Mouse (Mus musculus) NIH3T3 (cell line): ENCODE measurements around the gene Zfp383.
"Not testable (repeated sequence)": the region's sequence is repeated elsewhere in the genome, so short reads cannot be mapped to it uniquely, and the experiment has no call there.

ENCODE experiments used
- DNase-seq: peaks from one replicate; pipeline ENCODE4 v3.0.0-alpha.2; 2012; ENCODE audit warnings: low read depth

Gene Zfp383

DNA sequence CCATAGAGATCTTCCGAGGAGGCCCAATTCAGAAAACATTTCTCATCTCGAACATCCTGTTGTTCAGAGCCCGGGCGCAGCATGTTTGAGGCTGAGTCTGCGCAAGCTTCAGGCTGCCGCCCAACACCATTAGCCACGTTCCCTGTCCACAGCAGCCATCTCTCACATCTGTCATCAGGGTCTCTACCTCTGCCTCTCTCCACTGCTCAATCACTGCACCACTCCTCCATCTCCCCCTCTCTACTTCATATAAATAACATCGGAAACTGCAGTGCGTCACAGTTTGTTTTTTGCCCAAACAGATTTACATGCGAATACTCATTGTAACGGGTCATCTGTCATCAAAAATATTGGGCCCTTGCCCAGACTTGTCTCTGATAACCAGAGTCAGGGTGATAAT lies 33.0 kb downstream of the Zfp383 start:
- no peak for DNase-seq

DNA sequence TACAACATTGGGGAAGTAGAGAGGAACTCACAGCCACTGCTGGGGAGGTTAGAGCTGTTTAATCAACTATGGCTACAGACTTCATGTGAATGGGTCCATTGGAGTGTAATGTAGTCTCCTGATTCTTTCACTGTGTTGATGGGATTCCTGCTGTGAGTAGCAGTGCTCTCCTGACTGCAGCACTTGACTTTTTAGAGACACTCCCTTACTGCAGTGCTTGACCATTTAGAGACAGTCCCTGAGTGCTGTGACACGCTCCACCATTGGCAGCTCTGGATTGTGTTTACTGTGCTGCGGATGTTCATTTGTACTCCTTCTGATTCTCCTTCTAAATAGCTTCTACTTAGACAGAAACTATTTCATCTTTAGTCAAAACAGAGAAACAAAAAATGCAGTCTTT lies 34.7 kb downstream of the Zfp383 start:
- DNase-seq = no peak

DNA sequence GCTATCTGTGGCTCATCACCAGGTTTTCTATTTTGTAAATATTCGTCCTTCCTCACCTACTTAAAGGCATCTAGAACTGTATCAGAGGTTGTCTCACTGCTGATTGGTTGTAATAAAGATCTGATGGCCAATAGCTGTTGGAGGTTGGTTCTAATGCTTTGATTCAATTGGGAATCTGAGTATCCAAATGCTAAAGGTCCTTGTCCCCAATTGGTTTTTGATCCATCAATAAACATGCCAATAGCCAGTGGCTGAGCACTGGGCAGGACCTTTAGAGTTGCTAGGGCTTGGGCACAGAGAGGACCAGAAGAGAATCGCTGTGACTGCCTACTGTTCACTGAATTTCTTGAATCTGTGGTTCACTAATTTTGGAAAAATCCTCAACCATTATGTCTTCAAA lies 35.7 kb downstream of the Zfp383 start:
- no peak for DNase-seq

DNA sequence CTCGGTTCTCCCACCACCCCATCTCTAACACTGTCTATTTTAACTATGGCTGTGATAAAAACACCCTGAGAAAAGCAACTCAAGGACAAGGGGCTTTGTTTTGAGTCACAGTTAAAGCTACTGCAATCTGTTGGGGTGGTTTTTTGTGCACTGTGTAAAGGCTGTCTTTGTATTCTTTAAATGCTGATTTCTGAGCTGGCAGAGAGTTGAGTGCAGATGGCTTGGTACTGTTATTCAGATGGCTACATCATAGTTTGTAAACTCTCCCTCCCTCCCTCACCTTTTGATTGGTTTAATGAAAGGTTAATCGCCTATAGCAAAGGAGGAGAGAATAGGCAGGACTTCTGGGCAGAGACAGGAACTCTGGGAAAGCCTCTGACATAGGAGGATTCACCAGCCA lies 36.2 kb downstream of the Zfp383 start:
- DNase-seq = no peak

DNA sequence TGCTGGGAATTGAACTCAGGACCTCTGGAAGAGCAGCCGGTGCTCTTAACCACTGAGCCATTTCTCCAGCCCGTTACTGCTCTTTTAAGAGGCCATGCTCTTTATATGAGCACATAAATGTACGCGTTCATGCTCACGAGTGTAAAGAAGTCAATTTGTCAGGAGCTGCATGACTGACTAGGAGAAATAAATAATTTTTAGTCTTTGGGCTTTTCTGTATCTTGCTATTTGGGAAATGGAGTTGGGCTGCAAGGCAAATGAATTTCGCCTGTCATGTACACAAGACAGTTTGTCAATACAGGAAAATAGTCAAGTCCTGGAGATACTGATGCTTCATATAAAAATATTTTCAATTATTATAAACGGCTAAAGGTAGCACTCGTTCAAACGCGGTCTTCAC lies 45.1 kb downstream of the Zfp383 start:
- no peak for DNase-seq

DNA sequence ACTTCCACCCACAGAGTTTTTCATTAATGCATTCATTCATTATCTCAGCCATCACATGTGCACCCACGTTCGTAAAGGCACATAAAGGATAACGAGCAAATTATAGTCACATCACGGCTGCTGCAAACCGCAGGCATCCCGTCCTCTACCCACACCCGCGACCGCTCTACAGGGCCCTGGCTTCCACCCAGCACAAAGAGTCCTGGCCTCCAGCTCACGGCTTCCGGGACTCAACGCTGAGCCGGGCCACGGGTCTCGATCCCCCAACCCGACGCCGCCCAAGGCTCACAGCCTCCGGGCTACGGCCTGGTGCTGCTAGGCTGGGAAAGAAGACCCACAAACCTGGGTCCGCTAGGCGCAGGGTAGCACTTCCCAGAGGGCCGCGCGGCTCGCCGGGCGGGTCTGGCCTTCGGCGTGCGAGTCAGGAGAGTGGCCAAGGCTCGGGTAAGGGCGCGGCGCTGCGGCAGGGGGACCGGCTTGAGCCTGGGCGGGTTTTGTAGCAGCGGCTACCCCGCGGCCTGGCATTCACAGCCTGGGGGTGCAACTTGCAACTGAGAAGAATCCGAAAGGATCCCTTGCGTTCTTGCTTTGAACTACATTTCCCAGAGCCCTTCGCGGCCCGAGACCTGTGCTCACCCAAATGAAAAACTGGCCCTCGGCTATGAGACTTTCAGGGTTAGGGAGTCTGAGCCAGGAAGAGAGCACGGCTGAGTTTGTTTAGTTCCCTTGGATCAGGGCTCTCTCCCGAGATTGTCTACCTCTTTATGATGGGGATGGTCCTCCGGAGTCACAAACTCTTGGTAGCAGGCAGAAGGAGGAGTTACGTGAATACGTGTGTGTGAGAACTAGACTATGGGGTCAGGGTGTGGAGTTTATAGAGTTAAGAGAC lies 45.7 kb downstream of the Zfp383 start, which contains the start of gene Zfp74:
Zfp74 (minus strand) TSS at position 577 of the 889 bp plus-strand sequence.
- DNase-seq = peak; percentile 92

DNA sequence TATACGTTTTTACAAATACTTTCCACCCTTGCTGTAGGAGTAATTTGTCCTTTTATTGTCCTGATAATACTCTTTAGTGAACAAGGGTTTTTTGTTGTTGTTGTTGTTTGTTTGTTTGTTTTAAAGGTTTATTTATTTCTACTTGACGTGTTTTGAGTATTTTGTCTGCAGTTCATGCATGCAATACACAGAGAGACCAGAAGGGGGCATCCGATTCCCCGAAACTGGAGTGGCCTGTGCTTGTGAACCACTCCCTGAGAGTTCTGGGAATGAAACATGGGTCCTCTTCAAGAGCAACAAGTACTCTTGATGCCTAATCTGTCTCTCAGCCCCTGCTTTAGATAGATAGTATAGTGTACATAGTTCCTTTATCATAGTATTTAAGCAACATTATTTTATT lies 46.7 kb downstream of the Zfp383 start:
- peak; percentile 83 for DNase-seq

DNA sequence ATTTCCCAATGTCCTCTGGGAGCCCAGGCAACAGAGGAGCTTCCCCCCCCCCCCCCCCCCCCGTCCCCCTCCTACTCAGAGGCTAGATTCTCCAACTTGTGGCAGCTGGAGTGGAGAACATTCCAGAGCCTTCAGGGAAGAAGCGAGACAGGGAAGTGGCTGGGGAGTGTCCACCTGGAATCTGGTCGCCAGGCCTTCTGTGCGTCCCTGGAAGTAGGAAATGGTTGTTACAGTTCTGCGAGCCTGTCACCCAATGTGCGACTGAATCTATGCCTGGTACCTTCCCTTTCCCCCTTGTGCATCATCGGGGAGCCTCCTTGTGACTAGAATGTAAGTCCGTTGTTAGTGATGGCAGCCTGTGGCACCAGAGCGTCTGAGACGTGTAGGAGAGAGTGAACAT lies 48.2 kb downstream of the Zfp383 start:
- DNase-seq = no peak

DNA sequence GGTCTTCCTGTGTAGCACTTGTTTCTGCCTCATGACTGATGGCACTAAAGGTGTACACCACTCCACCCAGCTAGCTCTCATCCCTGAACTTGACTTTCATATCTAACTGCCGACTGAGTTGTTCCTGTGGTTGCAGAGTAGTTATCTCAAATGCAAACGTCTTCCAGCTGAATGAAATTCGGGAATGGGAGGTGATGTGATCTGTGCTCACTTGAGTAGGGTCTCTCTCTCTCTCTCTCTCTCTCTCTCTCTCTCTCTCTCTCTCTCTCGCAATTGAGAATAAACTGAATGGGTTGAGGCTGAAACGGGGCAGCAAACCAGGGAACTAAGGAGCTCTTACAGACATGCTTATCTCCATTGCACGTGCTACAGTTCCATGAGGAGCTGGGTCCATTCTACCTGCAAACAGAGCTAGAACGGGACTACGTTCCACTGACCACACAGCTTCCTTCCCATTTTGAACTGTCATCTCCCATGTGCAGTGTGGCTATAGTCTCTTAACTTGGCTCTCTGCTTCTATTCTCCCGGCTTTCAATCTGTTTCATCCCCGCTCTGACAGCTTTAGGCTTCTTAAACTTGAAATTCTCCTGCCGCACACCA lies 50.2 kb downstream of the Zfp383 start:
- no peak for DNase-seq

DNA sequence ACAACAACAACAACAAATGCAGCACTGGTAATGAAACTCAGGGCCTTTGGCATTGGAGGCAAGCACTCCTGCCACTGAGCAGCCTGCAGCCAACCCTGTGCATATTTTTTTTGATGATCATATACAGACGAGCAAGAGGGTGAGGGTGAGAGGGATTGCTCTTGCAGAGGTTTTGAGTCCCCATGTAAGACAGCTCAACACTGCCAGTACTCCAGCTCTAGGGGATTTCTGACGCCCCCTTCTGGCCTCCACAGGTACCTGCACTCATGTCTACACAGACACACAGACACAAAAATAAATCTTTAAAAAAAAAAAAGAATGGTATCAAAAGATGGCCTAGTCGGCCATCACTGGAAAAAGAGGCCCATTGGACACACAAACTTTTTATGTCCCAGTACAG lies 51.0 kb downstream of the Zfp383 start:
- DNase-seq = no peak

DNA sequence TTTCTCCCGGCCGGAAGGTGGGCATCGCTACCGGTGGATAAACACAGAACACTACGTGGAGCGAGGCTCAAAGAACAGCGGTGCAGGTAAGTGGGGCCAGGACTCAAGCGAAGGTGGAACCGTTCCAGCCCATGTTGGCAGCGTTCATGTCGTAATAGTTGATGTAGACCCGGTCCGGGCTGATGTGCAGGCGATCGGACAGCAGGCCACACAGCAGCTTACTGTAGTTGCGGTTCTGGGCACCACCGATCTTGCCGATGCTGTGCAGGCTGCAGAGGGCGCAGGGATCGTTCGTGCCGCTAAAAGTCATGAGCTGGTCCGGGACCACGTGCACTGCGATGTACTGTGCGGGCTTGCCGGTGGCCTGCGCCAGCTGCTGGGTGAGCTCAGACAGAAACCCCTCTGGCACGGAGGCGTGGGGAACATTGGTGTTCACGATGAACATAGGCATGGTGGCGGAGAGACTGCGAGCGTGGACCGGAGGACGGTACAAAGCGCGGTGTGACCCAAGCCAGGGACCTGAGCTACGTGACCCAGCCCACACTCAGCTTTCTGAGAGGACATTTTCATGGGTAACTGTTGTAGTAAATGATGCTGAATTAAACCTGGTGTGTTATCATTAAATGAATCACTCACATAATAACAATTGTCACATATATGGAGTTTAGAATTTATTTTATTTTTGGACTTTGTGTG lies 57.2 kb downstream of the Zfp383 start:
- DNase-seq = not testable (repeated sequence)
